Mouse (Mus musculus) fibroblast of lung, adult 2 months (primary cell): ENCODE results near the gene Srsf1.
A peak's percentile ranks its signal among the peaks of the same experiment; 100 is the strongest.

Experiments
- DNase-seq: peaks from one replicate; pipeline ENCODE4 v3.0.0-alpha.2; 2011; ENCODE audit warnings: low read depth

Srsf1 gene

DNA sequence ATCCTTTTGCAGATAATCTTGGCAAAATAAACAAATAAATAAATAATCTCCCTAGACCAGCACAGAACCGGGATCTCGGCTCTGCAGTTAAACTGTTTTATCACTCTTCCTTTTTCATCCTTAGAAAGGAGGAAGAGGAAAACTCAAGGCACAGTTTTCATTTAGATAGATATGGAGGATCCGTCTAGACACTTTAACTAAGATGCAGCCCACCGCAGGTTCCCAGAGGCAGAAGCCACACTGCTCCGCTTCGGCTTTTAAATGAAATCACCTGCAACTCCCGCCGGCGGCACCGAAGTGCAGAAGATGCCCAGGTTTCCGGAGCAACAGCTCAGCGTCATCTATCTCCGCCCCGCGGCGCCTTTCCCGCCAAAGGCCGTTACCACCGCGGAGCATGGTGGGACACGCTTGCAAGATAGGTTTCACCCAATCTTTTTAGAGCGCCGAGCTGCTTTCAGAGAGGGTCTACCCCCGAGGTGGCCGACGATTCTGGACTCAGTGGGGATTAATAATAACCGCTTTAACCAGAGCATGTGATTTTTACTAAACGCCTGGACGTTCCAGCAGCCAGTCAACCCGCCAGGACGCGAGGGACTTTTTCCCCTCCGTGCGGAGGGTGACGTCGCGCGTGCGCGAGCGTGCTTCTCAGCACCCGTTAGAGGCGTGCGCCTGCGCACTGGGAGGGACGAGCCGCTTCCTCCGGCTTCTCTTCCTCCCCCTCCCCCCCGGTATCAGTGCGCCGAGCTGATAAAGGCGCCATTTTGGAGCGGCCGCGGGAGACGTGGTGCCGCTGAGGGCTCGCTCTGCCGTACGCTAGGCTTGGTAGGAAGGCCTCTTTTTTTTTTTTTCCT lies at the start of gene Srsf1:
Gene Srsf1 (plus strand): TSS at position 430 of the 851 bp plus-strand sequence.
- DNase-seq, result peak; percentile 95

DNA sequence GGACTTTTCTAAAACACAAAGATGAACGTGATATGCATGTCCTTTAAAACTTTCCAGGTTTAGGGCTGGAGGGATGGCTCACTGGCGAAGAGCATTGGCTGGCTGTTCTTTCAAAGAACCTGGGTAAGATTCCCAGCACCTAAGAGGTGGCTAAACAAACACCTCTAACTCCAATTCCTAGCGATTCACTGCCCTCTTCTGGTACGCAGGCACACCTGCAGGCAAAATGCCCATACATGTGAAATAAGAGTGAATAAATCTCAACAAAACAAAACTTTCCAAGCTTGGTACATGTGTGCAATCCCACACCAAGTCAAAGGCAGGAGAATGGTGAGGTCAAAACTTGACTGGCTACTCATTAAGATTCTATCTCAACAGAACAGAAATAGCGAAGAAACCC lies 47.4 kb upstream of the Srsf1 start:
- no peak for DNase-seq

DNA sequence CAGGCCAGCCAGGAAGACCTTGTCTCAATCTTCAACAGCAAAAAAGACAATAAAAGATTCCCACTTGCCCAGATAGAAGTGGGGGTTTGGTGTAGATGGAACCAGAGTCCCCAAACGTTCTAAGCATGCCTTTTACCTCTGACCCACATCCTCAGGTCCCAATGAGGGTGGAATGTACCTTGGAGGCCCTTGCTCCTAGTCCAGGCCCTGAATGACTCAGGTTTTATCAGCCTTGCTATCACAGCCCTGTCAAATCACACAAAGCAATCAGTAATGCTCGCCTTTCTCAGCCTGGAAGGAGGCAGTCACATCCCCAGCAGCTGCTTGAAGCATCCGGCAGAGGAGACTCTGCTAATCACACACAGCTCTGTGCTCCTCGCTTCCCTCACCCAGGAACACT lies 44.4 kb upstream of the Srsf1 start:
- DNase-seq, result no peak

GRCm38 (mm10) chr11:88004123-88004522 lies 43.0 kb upstream of the Srsf1 start:
- no peak for DNase-seq

DNA sequence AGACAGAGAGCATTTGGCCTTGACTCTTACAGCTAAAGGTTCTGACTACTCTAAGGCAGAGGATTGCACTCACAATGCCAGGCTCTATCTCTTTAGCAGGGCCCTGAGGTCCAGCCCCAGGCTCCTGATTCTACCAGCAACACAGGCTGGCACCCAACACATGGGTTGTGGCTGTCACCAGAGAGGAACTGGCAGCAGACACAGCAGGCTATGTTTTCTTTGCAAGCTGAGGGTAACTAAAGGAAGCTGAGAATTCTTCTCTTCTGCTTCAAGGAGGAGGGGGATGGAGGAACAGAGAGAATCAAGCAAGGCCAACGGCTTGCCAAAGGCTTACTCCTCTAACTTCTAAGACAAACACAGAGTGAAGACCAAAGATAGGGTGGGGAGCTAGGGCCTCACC lies 38.5 kb upstream of the Srsf1 start:
- DNase-seq, result no peak

DNA sequence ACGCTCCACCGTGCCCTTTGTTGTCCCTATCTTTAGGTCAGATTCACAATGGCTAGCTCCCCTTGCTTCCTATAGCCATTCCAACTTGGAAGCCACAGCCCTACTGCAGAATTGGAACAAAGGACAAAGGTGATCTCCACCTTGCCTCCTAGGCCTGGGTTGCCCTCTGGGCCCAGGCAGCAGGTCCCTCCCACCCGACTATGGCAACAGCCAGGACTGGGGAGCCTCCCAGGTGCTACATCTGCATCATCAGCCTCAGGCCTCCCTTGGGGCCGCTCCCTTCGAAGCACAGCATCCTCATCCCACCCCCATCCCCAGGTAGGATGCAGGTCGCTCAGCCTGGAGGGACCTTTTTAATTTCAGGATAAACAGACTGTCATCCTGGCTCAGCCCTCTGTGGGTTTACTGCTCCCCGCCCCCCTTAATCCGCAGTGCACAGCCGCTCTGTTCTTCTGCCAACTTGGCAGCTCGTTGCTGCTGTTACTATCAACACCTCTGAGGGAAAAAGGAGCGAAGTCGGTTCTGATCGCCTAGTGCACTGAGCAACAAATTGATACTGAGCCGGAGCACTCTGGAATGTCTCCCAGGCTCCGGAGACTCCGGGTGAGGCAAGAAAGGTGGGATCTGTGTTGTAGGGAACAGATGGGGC lies 37.5 kb upstream of the Srsf1 start:
- DNase-seq, result no peak

- DNase-seq, result no peak
Measured at GRCm38 (mm10) chr11:88011208-88011913, 35.8 kb upstream of the Srsf1 start.

GRCm38 (mm10) chr11:88011914-88012419 lies 35.2 kb upstream of the Srsf1 start:
- no peak for DNase-seq

DNA sequence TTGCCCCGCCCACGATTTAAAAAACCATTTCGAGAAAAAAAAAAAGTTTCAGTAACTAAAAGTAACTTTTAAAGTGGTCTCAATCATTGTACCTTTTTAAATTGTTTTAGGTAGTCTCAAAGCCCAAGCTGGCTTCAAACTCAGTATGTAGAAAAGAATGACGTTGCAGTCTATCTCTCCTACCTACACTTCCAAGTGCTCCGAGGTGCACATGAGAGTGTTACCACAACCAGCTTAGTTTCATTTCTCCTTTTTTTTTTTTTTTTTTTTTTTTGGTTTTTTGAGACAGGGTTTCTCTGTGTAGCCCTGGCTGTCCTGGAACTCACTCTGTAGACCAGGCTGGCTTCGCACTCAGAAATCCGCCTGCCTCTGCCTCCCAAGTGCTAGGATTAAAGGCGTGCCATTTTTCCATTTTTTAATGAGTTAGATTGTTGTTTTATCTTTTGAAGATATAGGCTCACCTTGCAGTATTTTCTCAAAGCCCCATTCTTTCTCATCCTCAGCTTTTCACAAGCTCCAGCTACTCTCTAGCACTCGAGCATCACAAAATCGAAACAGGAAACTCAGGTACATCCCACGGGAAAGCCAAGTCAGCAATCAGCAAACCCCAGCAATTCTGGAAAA lies 34.4 kb upstream of the Srsf1 start:
- DNase-seq, result no peak

- no peak for DNase-seq
Measured at GRCm38 (mm10) chr11:88013632-88014031, 33.5 kb upstream of the Srsf1 start.

DNA sequence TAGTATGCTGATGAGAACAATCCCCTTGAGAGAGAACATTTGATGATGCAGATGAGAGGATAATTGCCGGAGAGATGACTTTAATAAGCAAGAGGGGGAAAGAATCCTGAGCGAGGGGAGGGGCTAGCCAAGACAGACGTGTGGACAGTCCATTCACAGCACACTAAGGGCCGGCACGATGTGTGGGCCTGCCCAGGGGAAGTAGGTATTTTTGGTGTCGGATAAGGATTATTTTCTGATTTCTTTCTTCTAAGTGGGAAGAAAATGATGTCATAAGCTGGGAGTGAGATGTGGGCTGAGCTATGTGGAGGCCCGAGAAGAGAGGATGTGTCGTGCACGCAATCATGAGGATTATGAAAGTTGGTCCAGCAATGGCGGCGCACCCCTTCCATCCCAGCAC lies 32.0 kb upstream of the Srsf1 start:
- DNase-seq, result no peak

DNA sequence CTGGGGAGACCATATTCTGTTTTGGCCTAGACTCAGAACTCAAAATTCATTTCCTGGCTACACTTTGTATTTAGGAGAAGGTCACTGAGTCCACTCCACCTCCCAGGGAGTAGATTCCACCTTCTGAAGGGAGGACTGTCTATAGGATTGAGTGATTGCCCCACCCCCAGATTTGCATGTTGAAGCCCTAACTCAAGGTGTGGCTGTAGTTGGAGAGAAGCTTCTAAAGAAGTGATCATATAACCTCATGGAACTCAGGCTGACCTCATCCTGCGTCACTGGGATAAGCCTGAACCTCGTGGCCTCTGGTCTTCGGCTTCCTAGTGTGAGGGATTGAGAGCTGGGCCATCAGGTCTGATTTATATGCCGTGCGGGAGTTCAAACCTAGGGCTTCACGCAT lies 31.4 kb upstream of the Srsf1 start:
- DNase-seq, result no peak

DNA sequence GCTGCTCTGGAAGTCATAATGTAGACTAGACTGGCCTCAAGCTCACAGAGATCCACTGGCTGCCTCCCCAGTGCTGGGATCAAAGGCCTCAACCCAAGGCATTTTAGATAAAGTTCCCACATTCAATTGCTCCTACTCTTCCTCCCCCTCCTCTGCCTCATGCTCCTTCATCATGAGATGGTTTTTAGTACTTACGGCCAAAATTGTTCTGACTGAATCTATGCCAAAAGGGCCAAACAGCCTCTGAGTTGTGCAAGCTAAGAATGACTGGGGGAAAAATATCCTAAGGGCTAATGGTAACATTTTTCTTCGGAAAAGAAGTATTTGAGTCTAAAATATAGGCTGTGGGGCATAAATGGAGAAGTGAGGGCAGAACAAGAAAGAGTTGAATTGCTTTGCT lies 23.2 kb upstream of the Srsf1 start:
- no peak for DNase-seq

DNA sequence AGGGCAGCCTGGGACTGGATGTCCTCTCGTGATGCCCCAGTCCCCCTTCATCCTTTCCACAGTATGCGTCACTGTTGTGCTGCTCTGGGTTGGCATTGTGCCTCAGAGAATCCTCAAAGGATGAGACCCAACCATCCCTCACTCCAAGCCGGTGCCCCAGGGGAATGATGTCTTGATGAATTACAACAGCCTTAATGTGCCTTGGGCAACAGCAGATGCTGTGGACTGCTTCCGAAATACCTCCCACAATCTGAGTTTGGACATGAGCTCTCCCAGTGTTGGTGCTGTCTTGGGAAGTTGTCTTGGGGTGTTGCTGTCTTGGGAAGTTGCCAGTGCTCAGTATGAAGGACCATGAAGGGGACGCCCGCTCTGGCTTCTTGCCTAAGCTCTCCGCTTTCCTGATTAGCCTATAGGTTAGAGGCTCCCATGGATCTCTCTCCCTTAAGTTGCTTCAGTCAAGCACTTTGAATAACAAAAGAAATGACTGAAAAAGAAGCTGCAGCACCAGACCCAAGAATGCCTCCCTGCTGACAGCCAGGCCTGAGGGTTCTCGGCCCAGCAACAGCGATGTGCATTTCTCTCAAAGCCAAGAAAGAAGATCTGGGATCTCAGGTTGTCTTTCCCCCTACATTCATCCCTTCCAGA lies 19.7 kb upstream of the Srsf1 start:
- DNase-seq, result no peak

DNA sequence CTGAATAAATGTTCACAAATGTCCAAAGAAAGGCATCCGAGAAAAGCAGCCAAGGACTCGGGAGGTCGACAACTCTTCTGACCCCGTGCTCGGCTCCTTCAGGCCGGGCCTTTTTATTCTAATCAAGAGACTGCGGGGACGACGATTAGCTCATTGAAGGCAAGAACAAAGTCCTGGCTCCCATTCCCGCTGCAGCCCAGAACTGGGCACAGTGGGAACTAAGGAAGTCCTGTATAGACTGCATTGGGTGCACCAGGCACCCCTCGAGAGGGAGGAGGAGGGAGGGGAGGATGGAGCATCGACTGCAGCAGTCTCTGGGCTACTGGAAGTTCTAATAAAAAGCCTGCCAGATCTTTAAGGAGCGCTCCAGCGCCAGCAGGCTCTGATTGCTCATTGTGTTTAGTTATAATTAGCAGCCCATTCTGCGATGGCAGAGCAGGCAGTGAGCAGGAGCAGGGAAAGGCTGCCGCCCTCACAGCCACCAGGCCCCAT lies 18.9 kb upstream of the Srsf1 start:
- DNase-seq, result no peak

- no peak for DNase-seq
Measured at GRCm38 (mm10) chr11:88030219-88030618, 17.0 kb upstream of the Srsf1 start.

- DNase-seq, result no peak
Measured at GRCm38 (mm10) chr11:88030836-88031235, 16.3 kb upstream of the Srsf1 start.

DNA sequence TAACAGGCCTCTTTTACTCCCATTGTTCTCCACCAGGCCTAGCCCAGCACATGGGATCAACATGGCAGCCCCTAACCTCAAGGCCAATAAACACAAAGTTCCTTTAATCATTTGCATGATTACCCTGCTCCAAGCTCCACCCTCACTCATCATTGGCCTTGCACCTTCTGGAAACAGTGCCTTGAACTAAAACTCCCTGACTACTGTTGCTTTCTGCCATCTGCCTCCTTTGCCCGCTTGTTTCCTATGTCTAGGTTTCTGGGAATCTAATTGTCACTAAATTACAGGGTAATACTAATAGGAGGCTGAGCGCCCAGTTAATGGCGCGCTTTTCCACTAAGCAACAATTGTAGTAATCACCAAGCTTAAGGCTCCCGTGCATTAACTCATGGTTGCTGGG lies 15.4 kb upstream of the Srsf1 start:
- DNase-seq, result no peak

- DNase-seq, result no peak
Measured at GRCm38 (mm10) chr11:88035970-88036369, 11.2 kb upstream of the Srsf1 start.

- no peak for DNase-seq
Measured at GRCm38 (mm10) chr11:88036761-88037251, 10.4 kb upstream of the Srsf1 start.

- DNase-seq, result no peak
Measured at GRCm38 (mm10) chr11:88037386-88037785, 9.8 kb upstream of the Srsf1 start.
